Mouse (Mus musculus) layer of hippocampus, adult 18-20 months (tissue): Measurements from ENCODE around the gene Lrrc3c. TPM values are rescaled to one million over a fixed set of nuclear protein-coding genes. Genes with fewer than 3 reads are reported as not detected.

ENCODE experiments used
- DNase-seq, 2 experiments: peaks; one replicate each; pipeline ENCODE4 v3.0.0; 2022; ENCODE audit warnings: low spot score in 2 of 2
- long read RNA-seq: library from polyadenylated mRNA; stranded (forward); transcript quantifications from one replicate; pipeline ENCODE4 v2.0.0, GENCODE M21; 2021
- total RNA-seq, 2 experiments: library from RNA; stranded (reverse); gene quantifications; 2 replicates each; pipeline ENCODE4 v1.2.3; 2021

Lrrc3c gene
- not detected for total RNA-seq
- long read RNA-seq, result 0 reads

GRCm38 (mm10) chr11:98597991-98598390, at the start of gene Lrrc3c:
Gene Lrrc3c (plus strand): TSS chr11:98598291.
- DNase-seq, result no peak

GRCm38 (mm10) chr11:98549363-98549762, 48.7 kb upstream of the Lrrc3c start:
- DNase-seq, result no peak

GRCm38 (mm10) chr11:98550311-98550974, 47.6 kb upstream of the Lrrc3c start:
- DNase-seq, result no peak

- DNase-seq, result peak; percentile 89 to 93
These were observed 46.9 kb upstream of the Lrrc3c start, which contains the start of gene Zpbp2 for GRCm38 (mm10) chr11:98550975-98551828. Gene Zpbp2 (plus strand): TSS chr11:98551097.

GRCm38 (mm10) chr11:98553966-98554365, 44.1 kb upstream of the Lrrc3c start:
- DNase-seq, result no peak

- DNase-seq, result no peak
These were observed 42.9 kb upstream of the Lrrc3c start for GRCm38 (mm10) chr11:98555124-98555700.

- DNase-seq, result no peak
These were observed 37.1 kb upstream of the Lrrc3c start for GRCm38 (mm10) chr11:98560942-98561341.

- no peak for DNase-seq
These were observed 35.1 kb upstream of the Lrrc3c start for GRCm38 (mm10) chr11:98563025-98563424.

- no peak for DNase-seq
These were observed 34.1 kb upstream of the Lrrc3c start for GRCm38 (mm10) chr11:98563921-98564414.

GRCm38 (mm10) chr11:98568326-98568725, 29.8 kb upstream of the Lrrc3c start:
- DNase-seq, result no peak

- DNase-seq, result no peak
These were observed 28.6 kb upstream of the Lrrc3c start for GRCm38 (mm10) chr11:98569461-98569860.

GRCm38 (mm10) chr11:98577776-98578175, 20.3 kb upstream of the Lrrc3c start:
- no peak for DNase-seq

- no peak for DNase-seq
These were observed 17.6 kb upstream of the Lrrc3c start for GRCm38 (mm10) chr11:98580301-98581121.

- no peak for DNase-seq
These were observed 16.6 kb upstream of the Lrrc3c start for GRCm38 (mm10) chr11:98581286-98582029.

GRCm38 (mm10) chr11:98582030-98582388, 16.1 kb upstream of the Lrrc3c start:
- no peak for DNase-seq

GRCm38 (mm10) chr11:98582551-98583264, 15.4 kb upstream of the Lrrc3c start:
- DNase-seq, result no peak

- DNase-seq, result no peak
These were observed 14.9 kb upstream of the Lrrc3c start for GRCm38 (mm10) chr11:98583265-98583552.

- DNase-seq, result no peak
These were observed 14.5 kb upstream of the Lrrc3c start for GRCm38 (mm10) chr11:98583571-98583970.

- DNase-seq, result no peak
These were observed 13.9 kb upstream of the Lrrc3c start for GRCm38 (mm10) chr11:98584146-98584545.

GRCm38 (mm10) chr11:98584629-98585177, 13.4 kb upstream of the Lrrc3c start:
- DNase-seq, result no peak
